Mouse (Mus musculus): ENCODE results near the gene Arhgef2.

DNA sequence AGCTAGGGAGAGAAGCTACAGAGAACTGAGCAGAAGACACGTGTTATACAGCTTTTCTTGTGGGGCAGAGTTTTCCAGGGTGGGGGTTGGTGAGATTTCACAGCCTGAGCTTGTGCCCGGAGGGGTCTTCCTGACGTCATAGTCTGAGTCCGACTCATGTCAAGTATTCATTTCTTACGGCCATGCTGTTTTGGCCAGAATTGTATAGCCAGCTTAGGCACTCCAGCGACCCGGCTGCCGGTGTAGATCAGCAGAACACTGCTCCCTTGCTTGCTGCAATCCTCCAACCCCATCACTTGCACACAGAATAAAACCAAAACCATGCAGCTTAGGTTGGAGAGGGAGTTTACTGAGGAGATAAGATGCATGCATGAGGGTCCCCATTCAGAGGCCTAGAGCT is 49.9 kb downstream of the Arhgef2 start:
- TF ChIP-seq POLR2A (IDR thresholded peaks at IDR 0.05; ENCODE audit: insufficient read length, low read depth) (no peak), MYOD1 (IDR thresholded peaks at IDR 0.05; ENCODE audit: control insufficient read depth in 1 of 3, insufficient read length in 2 of 3, low read depth in 2 of 3) (no peak), USF1 (IDR thresholded peaks at IDR 0.05; ENCODE audit: low read depth) (no peak), SRF (IDR thresholded peaks at IDR 0.05; ENCODE audit: control insufficient read depth, insufficient read length, low read depth) (no peak), TCF12 (IDR thresholded peaks at IDR 0.05; ENCODE audit: insufficient read depth, poor library complexity, severe bottlenecking) (no peak), CEBPB (IDR thresholded peaks at IDR 0.05; ENCODE audit: insufficient read depth, poor library complexity, severe bottlenecking) (no peak), E2F4 (IDR thresholded peaks at IDR 0.05; ENCODE audit: insufficient read depth) (no peak)
